ENCODE assay signal across 9 mouse cellular contexts in the genomic region with DNA sequence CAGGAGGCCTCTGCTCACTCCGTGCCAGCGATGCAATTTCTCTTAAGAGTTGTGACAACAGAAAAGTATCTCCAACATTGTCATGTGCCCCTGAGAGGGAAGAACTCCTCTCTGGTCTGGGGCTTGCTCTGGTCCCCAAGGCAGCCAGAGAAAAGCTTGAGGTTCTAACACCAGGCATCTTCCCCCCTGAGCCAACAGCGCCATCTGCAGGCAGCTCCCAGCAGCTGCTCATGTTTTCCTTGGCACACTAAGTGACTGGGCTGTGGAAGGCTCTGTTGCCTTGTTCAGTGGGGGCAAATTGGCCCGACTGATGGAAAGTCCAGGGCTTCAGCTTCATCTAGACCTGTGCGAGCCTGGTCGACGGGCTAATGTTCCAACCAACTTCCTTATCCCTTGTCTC. TPM values are rescaled to one million over a fixed set of nuclear protein-coding genes. Genes with fewer than 3 reads are reported as not detected.
A peak's percentile ranks its signal among the peaks of the same experiment; 100 is the strongest.
DNase-seq lines count a peak whose midpoint lies in the region; ATAC-seq and TF ChIP-seq lines count a peak whose summit lies in the region.
"Had no signal": no experiment of that assay in that cellular context is flagged by ENCODE, and none has a peak within 500 bp of the region (broad histone marks: within the 10 kb centered on the region; RNA-seq: fewer than 3 reads in every experiment).

No protein-coding gene starts in this region.

- H3K9ac ChIP-seq in hindbrain, postnatal 0 days (replicated peaks; ENCODE audit: low read length): no peak overlapping the region
- H3K9ac ChIP-seq in hindbrain, embryonic 12.5 days: no peak overlapping the region
- H3K9ac ChIP-seq in liver, postnatal 0 days (replicated peaks): no peak overlapping the region
- H3K9ac ChIP-seq: embryonic facial prominence, embryonic 15.5 days had no signal

- H3K27me3 ChIP-seq in hindbrain, postnatal 0 days (ENCODE audit: insufficient read depth, low read length): no peaks in the 10 kb centered on the region
- H3K27me3 ChIP-seq in hindbrain, embryonic 12.5 days: no peaks in the 10 kb centered on the region
- no peaks in the 10 kb centered on the region for H3K27me3 ChIP-seq in liver, postnatal 0 days (ENCODE audit: insufficient read depth, low read length)
- H3K27me3 ChIP-seq: embryonic facial prominence, embryonic 15.5 days had no signal

- no peak overlapping the region for H3K4me2 ChIP-seq in hindbrain, postnatal 0 days (ENCODE audit: low read depth, low read length)
- H3K4me2 ChIP-seq in hindbrain, embryonic 12.5 days (replicated peaks): no peak overlapping the region
- H3K4me2 ChIP-seq in liver, postnatal 0 days (ENCODE audit: low read depth, low read length): no peak overlapping the region
- H3K4me2 ChIP-seq: embryonic facial prominence, embryonic 15.5 days had no signal

- H3K4me1 ChIP-seq in hindbrain, postnatal 0 days (ENCODE audit: insufficient read depth, low read length): no peaks in the 10 kb centered on the region
- H3K4me1 ChIP-seq in hindbrain, embryonic 12.5 days: no peaks in the 10 kb centered on the region
- H3K4me1 ChIP-seq in liver, postnatal 0 days (ENCODE audit: insufficient read depth): no peaks in the 10 kb centered on the region
- H3K4me1 ChIP-seq: embryonic facial prominence, embryonic 15.5 days had no signal

- no peaks in the 10 kb centered on the region for H3K9me3 ChIP-seq in hindbrain, postnatal 0 days (ENCODE audit: low read length)
- H3K9me3 ChIP-seq in hindbrain, embryonic 12.5 days (replicated peaks): no peaks in the 10 kb centered on the region
- H3K9me3 ChIP-seq in liver, postnatal 0 days (ENCODE audit: low read length): no peaks in the 10 kb centered on the region
- H3K9me3 ChIP-seq: embryonic facial prominence, embryonic 15.5 days had no signal

- no peaks in the 10 kb centered on the region for H3K36me3 ChIP-seq in hindbrain, postnatal 0 days (ENCODE audit: insufficient read depth, low read length)
- H3K36me3 ChIP-seq in hindbrain, embryonic 12.5 days: no peaks in the 10 kb centered on the region
- no peaks in the 10 kb centered on the region for H3K36me3 ChIP-seq in liver, postnatal 0 days (replicated peaks; ENCODE audit: insufficient read depth, low read length)
- H3K36me3 ChIP-seq: embryonic facial prominence, embryonic 15.5 days had no signal

- TF ChIP-seq EP300 in liver, postnatal 0 days (IDR thresholded peaks at IDR 0.05; ENCODE audit: low read depth): no peak

- no peak overlapping the region for H3K27ac ChIP-seq in hindbrain, postnatal 0 days
- no peak overlapping the region for H3K27ac ChIP-seq in hindbrain, embryonic 12.5 days
- no peak overlapping the region for H3K27ac ChIP-seq in liver, postnatal 0 days (ENCODE audit: low read depth)
- H3K27ac ChIP-seq: embryonic facial prominence, embryonic 15.5 days had no signal

- ATAC-seq in hindbrain, postnatal 0 days: no peak
- ATAC-seq in hindbrain, embryonic 12.5 days (ENCODE audit: low FRiP score): no peak
- ATAC-seq in common myeloid progenitor, adult 5-6 weeks (replicated peaks; ENCODE audit: low read depth, poor library complexity, severe bottlenecking): 0 out of 2 replicates have a peak, but pooled peaks have one; percentile 47
- no peak for ATAC-seq in liver, postnatal 0 days

- WGBS in hindbrain, postnatal 0 days: 68% methylated on average over 7 of the region's 7 CpGs
- WGBS in hindbrain, embryonic 12.5 days: 56% methylated on average over 7 of the region's 7 CpGs
- WGBS in liver, postnatal 0 days (ENCODE audit: insufficient replicate concordance): 59% methylated on average over 7 of the region's 7 CpGs

- peak; percentile 68 for TF ChIP-seq CTCF in hindbrain, postnatal 0 days (IDR thresholded peaks at IDR 0.05; ENCODE audit: low read depth)
- TF ChIP-seq CTCF in liver, postnatal 0 days (IDR thresholded peaks at IDR 0.05; ENCODE audit: low read depth): peak; percentile 54

- no peak overlapping the region for H3K4me3 ChIP-seq in hindbrain, postnatal 0 days (ENCODE audit: low read length)
- H3K4me3 ChIP-seq in hindbrain, embryonic 12.5 days: no peak overlapping the region
- H3K4me3 ChIP-seq in liver, postnatal 0 days (ENCODE audit: low read depth, low read length): no peak overlapping the region
- H3K4me3 ChIP-seq: embryonic facial prominence, embryonic 15.5 days had no signal

- peak; percentile 21 for DNase-seq in hindbrain, postnatal 0 days (ENCODE audit: low spot score)
- DNase-seq in thymus, postnatal 14 days: peak; percentile 14
- no peak for DNase-seq in thymus, postnatal 25 days
- peak; percentile 30 for DNase-seq in liver, postnatal 0 days
- DNase-seq in cerebellum, adult 18-20 months: no peak
- DNase-seq in spleen, adult 18-20 months: no peak

RNA-seq across cellular contexts. Expression of gene Rxfp2, which starts 31.5 kb away (rescaled TPM):
- 0.73 TPM in 1 of 2 replicates, not detected in the other for total RNA-seq in hindbrain, postnatal 0 days (2014; rRNA removed)
- 0.21 and 0.31 TPM in 2 replicates for polyA plus RNA-seq in hindbrain, postnatal 0 days (2015; fragmentation: Nextera tagmentation; extraction: Ambion mirVana)
- 0.13 and 0.93 TPM in 2 replicates for polyA plus RNA-seq in hindbrain, embryonic 12.5 days (2016; fragmentation: Nextera tagmentation; extraction: Ambion mirVana)
- total RNA-seq in common myeloid progenitor, adult 5-6 weeks (2017): not detected in 2 replicates
- not detected in 2 replicates for polyA plus RNA-seq in liver, postnatal 0 days (2015; fragmentation: Nextera tagmentation; extraction: Ambion mirVana)

Comparison
In these comparisons a context has a peak if more than half of its experiments do, and no peak if none do; other contexts are left out.
1. DNase-seq: peak in hindbrain, postnatal 0 days (single experiment), thymus, postnatal 14 days (single experiment) and liver, postnatal 0 days (single experiment); none in thymus, postnatal 25 days (single experiment), cerebellum, adult 18-20 months (0 of 2) and spleen, adult 18-20 months (0 of 2).